9 mouse cellular contexts compared by ENCODE assay signal in genomic region chr9:14382256-14382791, GRCm38 (mm10). TPM values are rescaled to one million over a fixed set of nuclear protein-coding genes. Genes with fewer than 3 reads are reported as not detected.
A peak's percentile ranks its signal among the peaks of the same experiment; 100 is the strongest.
DNase-seq lines count a peak whose midpoint lies in the region; ATAC-seq and TF ChIP-seq lines count a peak whose summit lies in the region.
"Had no signal": no experiment of that assay in that cellular context is flagged by ENCODE, and none has a peak within 500 bp of the region (broad histone marks: within the 10 kb centered on the region; RNA-seq: fewer than 3 reads in every experiment).

No protein-coding gene starts in this region.

- H3K4me2 ChIP-seq in heart, embryonic 13.5 days = peak overlapping the region; percentile 97
- peak overlapping the region; percentile 75 for H3K4me2 ChIP-seq in liver, embryonic 15.5 days
- H3K4me2 ChIP-seq in midbrain, embryonic 14.5 days (ENCODE audit: low read length) = peak overlapping the region; percentile 89; the same call in 1 of the 2 replicates
- no peak overlapping the region for H3K4me2 ChIP-seq in forebrain, embryonic 15.5 days (replicated peaks)

- no peak for ATAC-seq in heart, embryonic 13.5 days (ENCODE audit: extremely low read depth, insufficient number of reproducible peaks, low FRiP score, low TSS enrichment)
- ATAC-seq in liver, embryonic 15.5 days (ENCODE audit: insufficient read depth) = no peak
- no peak for ATAC-seq in midbrain, embryonic 14.5 days (ENCODE audit: low FRiP score, low TSS enrichment)
- ATAC-seq in forebrain, embryonic 15.5 days (replicated peaks) = no peak

- DNase-seq in heart, postnatal 36 days = no peak
- no peak for DNase-seq in left cerebral cortex, adult 2 months (ENCODE audit: extremely low spot score in 1 of 2, low spot score in 2 of 2)
- DNase-seq in left cerebral cortex, postnatal 36 days (ENCODE audit: low spot score in 2 of 2) = no peak
- no peak for DNase-seq in midbrain, embryonic 14.5 days
- DNase-seq: thymus, postnatal 25 days had no signal

- 0 out of 2 replicates have a peak overlapping the region, but pooled peaks have one; percentile 5 for H3K9ac ChIP-seq in heart, embryonic 13.5 days
- 0 out of 2 replicates have a peak overlapping the region, but pooled peaks have one; percentile 2 for H3K9ac ChIP-seq in liver, embryonic 15.5 days
- H3K9ac ChIP-seq in midbrain, embryonic 14.5 days (replicated peaks; ENCODE audit: low read length) = no peak overlapping the region
- H3K9ac ChIP-seq in forebrain, embryonic 15.5 days (replicated peaks) = no peak overlapping the region
- H3K9ac ChIP-seq: embryonic facial prominence, embryonic 12.5 days had no signal

- WGBS in heart, embryonic 13.5 days = 64% methylated on average over 5 of the region's 5 CpGs
- 63% methylated on average over 5 of the region's 5 CpGs for WGBS in liver, embryonic 15.5 days (ENCODE audit: insufficient replicate concordance)
- WGBS in midbrain, embryonic 14.5 days = 78% methylated on average over 5 of the region's 5 CpGs
- 74% methylated on average over 5 of the region's 5 CpGs for WGBS in forebrain, embryonic 15.5 days

- H3K4me3 ChIP-seq in heart, embryonic 13.5 days = 0 out of 2 replicates have a peak overlapping the region, but pooled peaks have one; percentile 70
- H3K4me3 ChIP-seq in left cerebral cortex, adult 2 months = no peak overlapping the region
- H3K4me3 ChIP-seq in liver, embryonic 15.5 days (replicated peaks) = no peak overlapping the region; the same call in 1 of the 2 replicates
- no peak overlapping the region for H3K4me3 ChIP-seq in midbrain, embryonic 14.5 days (replicated peaks; ENCODE audit: low read depth, low read length)
- no peak overlapping the region for H3K4me3 ChIP-seq in forebrain, embryonic 15.5 days

- peaks cover 22% of the 10 kb centered on the region for H3K4me1 ChIP-seq in heart, embryonic 13.5 days
- H3K4me1 ChIP-seq in liver, embryonic 15.5 days (replicated peaks) = peaks cover 72% of the 10 kb centered on the region
- 0 out of 2 replicates have a peak, but pooled peaks cover 6% of the 10 kb centered on the region for H3K4me1 ChIP-seq in midbrain, embryonic 14.5 days (ENCODE audit: control insufficient read depth, insufficient read depth, low read length)
- H3K4me1 ChIP-seq in forebrain, embryonic 15.5 days = peaks cover 15% of the 10 kb centered on the region

- H3K9me3 ChIP-seq in heart, embryonic 13.5 days = no peaks in the 10 kb centered on the region
- no peaks in the 10 kb centered on the region for H3K9me3 ChIP-seq in liver, embryonic 15.5 days (replicated peaks)
- H3K9me3 ChIP-seq in midbrain, embryonic 14.5 days (ENCODE audit: control insufficient read depth, low read length) = no peaks in the 10 kb centered on the region
- no peaks in the 10 kb centered on the region for H3K9me3 ChIP-seq in forebrain, embryonic 15.5 days
- H3K9me3 ChIP-seq: embryonic facial prominence, embryonic 12.5 days had no signal

- intact Hi-C loops in heart, postnatal 36 days (cut with DNase I) = loop anchor here (5.0 kb wide), 1 partner anchor 105 kb away; the partner anchor contains the start of gene Sesn3
- intact Hi-C loops in left cerebral cortex, adult 2 months (cut with DNase I) = loop anchor here (5.0 kb wide), 1 partner anchor 105 kb away; the partner anchor contains the start of gene Sesn3
- intact Hi-C loops in left cerebral cortex, postnatal 36 days (cut with DNase I) = loop anchor here (5.0 kb wide), 1 partner anchor 120 kb away; the partner anchor contains the start of genes Cwc15 and Kdm4d

- H3K36me3 ChIP-seq in heart, embryonic 13.5 days = no peaks in the 10 kb centered on the region
- H3K36me3 ChIP-seq in liver, embryonic 15.5 days (replicated peaks) = peaks cover 18% of the 10 kb centered on the region
- H3K36me3 ChIP-seq in midbrain, embryonic 14.5 days (ENCODE audit: control insufficient read depth, insufficient read depth, low read length) = no peaks in the 10 kb centered on the region
- H3K36me3 ChIP-seq in forebrain, embryonic 15.5 days = no peaks in the 10 kb centered on the region
- H3K36me3 ChIP-seq: embryonic facial prominence, embryonic 12.5 days had no signal

- H3K27me3 ChIP-seq in heart, embryonic 13.5 days (replicated peaks) = peaks cover 4% of the 10 kb centered on the region; the same call in 1 of the 2 replicates
- no peaks in the 10 kb centered on the region for H3K27me3 ChIP-seq in liver, embryonic 15.5 days
- H3K27me3 ChIP-seq in midbrain, embryonic 14.5 days (ENCODE audit: control insufficient read depth, insufficient read depth, low read length) = no peaks in the 10 kb centered on the region
- no peaks in the 10 kb centered on the region for H3K27me3 ChIP-seq in forebrain, embryonic 15.5 days

- TF ChIP-seq CTCF in left cerebral cortex, adult 2 months (IDR thresholded peaks at IDR 0.05) = no peak

- no peak overlapping the region for H3K27ac ChIP-seq in heart, embryonic 13.5 days (replicated peaks)
- H3K27ac ChIP-seq in left cerebral cortex, adult 2 months = 0 out of 2 replicates have a peak overlapping the region, but pooled peaks have one; percentile 1
- peak overlapping the region; percentile 90 for H3K27ac ChIP-seq in liver, embryonic 15.5 days (replicated peaks)
- no peak overlapping the region for H3K27ac ChIP-seq in midbrain, embryonic 14.5 days (replicated peaks; ENCODE audit: low read depth, low read length)
- no peak overlapping the region for H3K27ac ChIP-seq in forebrain, embryonic 15.5 days (replicated peaks)
- H3K27ac ChIP-seq: embryonic facial prominence, embryonic 12.5 days had no signal

RNA-seq across cellular contexts. Expression of gene Endod1, which starts 1.0 kb away (rescaled TPM):
- 7.5 and 8.9 TPM in 2 replicates for polyA plus RNA-seq in heart, embryonic 13.5 days (2015; fragmentation: Nextera tagmentation; extraction: Ambion mirVana)
- total RNA-seq in heart, postnatal 36 days (2021) = 1 to 10 TPM; 8.2 to 8.5 TPM
- 10 to 100 TPM; 62.1 to 62.5 TPM for total RNA-seq in left cerebral cortex, adult 2 months (2021)
- total RNA-seq in left cerebral cortex, postnatal 36 days (2021) = 10 to 100 TPM; 59.7 to 68.6 TPM
- polyA plus RNA-seq in liver, embryonic 15.5 days (2015; fragmentation: Nextera tagmentation; extraction: Ambion mirVana) = 43.3 and 46.5 TPM in 2 replicates
- 20.1 and 22.4 TPM in 2 replicates for polyA plus RNA-seq in midbrain, embryonic 14.5 days (2014; fragmentation: Nextera tagmentation; extraction: Ambion mirVana)
- 7.4 and 10.4 TPM in 2 replicates for polyA plus RNA-seq in forebrain, embryonic 15.5 days (2015; fragmentation: Nextera tagmentation; extraction: Ambion mirVana)

Comparison
In these comparisons a context has a peak if more than half of its experiments do, and no peak if none do; other contexts are left out.
1. H3K27ac ChIP-seq: peak in left cerebral cortex, adult 2 months (single experiment) and liver, embryonic 15.5 days (single experiment); none in heart, embryonic 13.5 days (single experiment), midbrain, embryonic 14.5 days (single experiment) and forebrain, embryonic 15.5 days (single experiment).
2. H3K9ac ChIP-seq: peak in heart, embryonic 13.5 days (single experiment) and liver, embryonic 15.5 days (single experiment); none in midbrain, embryonic 14.5 days (single experiment) and forebrain, embryonic 15.5 days (single experiment).